Mouse (Mus musculus) neural tube, embryonic 12.5 days (tissue): ENCODE measurements around the gene Slc1a2. TPM values are rescaled to one million over a fixed set of nuclear protein-coding genes. Genes with fewer than 3 reads are reported as not detected.
A peak's percentile ranks its signal among the peaks of the same experiment; 100 is the strongest.

ENCODE experiments used
- ATAC-seq: fragments of 200-750 bp; cut with Nextera tagmentation; 2 replicates; pipeline ENCODE4 v1.8.0; 2017; ENCODE audit warnings: low read depth, mild to moderate bottlenecking, moderate TSS enrichment, moderate library complexity; ENCODE audit not compliant: low FRiP score
- H3K27ac ChIP-seq: fragments of 300-500 bp; sonication (generic); 2 replicates; pipeline ENCODE4 v1.5.1; 2016
- H3K27me3 ChIP-seq: fragments of 300-500 bp; sonication (generic); replicated peaks from 2 replicates; pipeline ENCODE4 v1.6.1; 2016; ENCODE audit warnings: mild to moderate bottlenecking
- H3K36me3 ChIP-seq: fragments of 300-500 bp; sonication (generic); 2 replicates; pipeline ENCODE4 v1.6.1; 2016; ENCODE audit warnings: mild to moderate bottlenecking
- H3K4me1 ChIP-seq: fragments of 300-500 bp; sonication (generic); 2 replicates; pipeline ENCODE4 v1.6.1; 2016
- H3K4me2 ChIP-seq: fragments of 300-500 bp; sonication (generic); replicated peaks from 2 replicates; pipeline ENCODE4 v1.6.1; 2016; ENCODE audit warnings: mild to moderate bottlenecking
- H3K4me3 ChIP-seq: fragments of 300-500 bp; sonication (generic); 2 replicates; pipeline ENCODE4 v1.5.1; 2016
- H3K9ac ChIP-seq: fragments of 300-500 bp; sonication (generic); 2 replicates; pipeline ENCODE4 v1.6.1; 2016; ENCODE audit warnings: mild to moderate bottlenecking
- H3K9me3 ChIP-seq: fragments of 300-500 bp; sonication (generic); 2 replicates; pipeline ENCODE4 v1.6.1; 2016; ENCODE audit warnings: mild to moderate bottlenecking
- WGBS: fragments of 180-500 bp; shearing (Covaris S2); methylation state at CpG from one replicate; pipeline ENCODE4 v1.1.7; 2016; 5-methylcytosine and 5-hydroxymethylcytosine counted together
- polyA plus RNA-seq: library from polyadenylated mRNA; unstranded; fragments of >200 nt; fragmentation: Nextera tagmentation; extraction: Ambion mirVana; gene quantifications from 2 replicates; pipeline ENCODE4 v1.2.1, GENCODE M21; 2016

Slc1a2 gene
- 16.2 and 16.6 TPM in 2 replicates for polyA plus RNA-seq

DNA sequence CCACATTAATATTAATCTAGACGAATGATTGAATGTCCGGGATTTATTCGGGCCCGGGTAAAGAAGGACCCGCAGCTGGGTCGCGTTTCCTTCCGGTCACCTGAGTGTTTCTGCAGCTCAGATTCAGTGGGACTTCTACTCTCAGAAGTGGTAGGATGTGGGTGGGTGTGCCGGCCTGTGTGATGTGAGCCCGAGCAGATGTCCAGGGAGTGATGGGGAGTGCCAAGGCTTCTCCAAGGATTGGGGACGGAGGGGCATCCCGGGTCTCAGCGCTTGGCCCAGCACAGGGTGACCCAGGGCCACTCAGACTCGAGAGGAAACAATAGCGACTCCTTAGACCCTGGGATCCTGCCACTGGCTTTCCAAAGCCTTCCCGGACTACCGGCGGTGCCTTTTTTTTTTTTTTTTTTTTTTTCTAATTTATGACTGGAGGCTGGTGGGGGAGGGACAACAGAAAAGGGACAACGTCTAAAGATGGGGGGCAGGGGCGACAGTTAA is at the start of gene Slc1a2:
TSS of gene Slc1a2 (plus strand) at position 497 of the 498 bp plus-strand sequence.
- no peaks in the 10 kb centered on the region for H3K36me3 ChIP-seq
- no peaks in the 10 kb centered on the region; the same call in 1 of the 2 replicates for H3K27me3 ChIP-seq
- ATAC-seq = peak; percentile 43
- H3K4me1 ChIP-seq = peaks cover 41% of the 10 kb centered on the region
- WGBS = under 1% methylated on average over 19 of the region's 20 CpGs
- no peaks in the 10 kb centered on the region for H3K9me3 ChIP-seq
- H3K9ac ChIP-seq = peak within 1 kb of the TSS; percentile 81
- peak within 1 kb of the TSS; percentile 78 for H3K4me3 ChIP-seq
- peak within 1 kb of the TSS; percentile 73 for H3K4me2 ChIP-seq
- peak within 1 kb of the TSS; percentile 93 for H3K27ac ChIP-seq

DNA sequence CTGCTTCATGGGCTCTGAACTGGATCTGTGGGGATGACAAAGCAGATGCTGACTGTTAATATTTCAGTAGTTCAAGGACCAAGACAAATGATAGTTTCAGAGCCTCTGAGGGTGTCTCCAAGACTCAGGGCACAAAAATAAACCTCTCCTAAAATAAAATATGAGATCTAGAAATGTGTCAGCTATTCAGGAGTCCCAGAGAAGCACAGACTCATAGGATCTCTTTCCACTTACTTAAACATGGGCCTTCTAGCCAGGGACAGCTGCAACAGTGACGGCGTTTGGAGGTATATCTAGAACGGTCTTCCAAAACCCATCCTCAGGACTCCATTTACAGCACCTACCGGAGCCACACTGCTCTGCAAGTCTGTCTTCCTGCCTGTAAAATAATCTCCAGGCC is 48.0 kb upstream of the Slc1a2 start:
- no peak overlapping the region for H3K4me2 ChIP-seq
- 93% methylated on average over 4 of the region's 4 CpGs for WGBS

GRCm38 (mm10) chr2:102616637-102617036 is 41.8 kb upstream of the Slc1a2 start:
- no peak for ATAC-seq
- no peak overlapping the region for H3K27ac ChIP-seq
- H3K4me1 ChIP-seq = no peaks in the 10 kb centered on the region; the same call in 1 of the 2 replicates
- no peak overlapping the region for H3K4me3 ChIP-seq
- no peaks in the 10 kb centered on the region for H3K9me3 ChIP-seq
- H3K9ac ChIP-seq = no peak overlapping the region
- WGBS = 85% methylated on average over 2 of the region's 2 CpGs
- no peaks in the 10 kb centered on the region for H3K27me3 ChIP-seq
- H3K36me3 ChIP-seq = no peaks in the 10 kb centered on the region
- H3K4me2 ChIP-seq = no peak overlapping the region

More for the DNA sequence above, 48.0 kb upstream of the Slc1a2 start:
- ATAC-seq = no peak
- Histone ChIP-seq H3K4me1 (no peaks in the 10 kb centered on the region), H3K4me3 (no peak overlapping the region), H3K27ac (no peak overlapping the region), H3K36me3 (no peaks in the 10 kb centered on the region), H3K27me3 (no peaks in the 10 kb centered on the region), H3K9ac (no peak overlapping the region), H3K9me3 (no peaks in the 10 kb centered on the region)

DNA sequence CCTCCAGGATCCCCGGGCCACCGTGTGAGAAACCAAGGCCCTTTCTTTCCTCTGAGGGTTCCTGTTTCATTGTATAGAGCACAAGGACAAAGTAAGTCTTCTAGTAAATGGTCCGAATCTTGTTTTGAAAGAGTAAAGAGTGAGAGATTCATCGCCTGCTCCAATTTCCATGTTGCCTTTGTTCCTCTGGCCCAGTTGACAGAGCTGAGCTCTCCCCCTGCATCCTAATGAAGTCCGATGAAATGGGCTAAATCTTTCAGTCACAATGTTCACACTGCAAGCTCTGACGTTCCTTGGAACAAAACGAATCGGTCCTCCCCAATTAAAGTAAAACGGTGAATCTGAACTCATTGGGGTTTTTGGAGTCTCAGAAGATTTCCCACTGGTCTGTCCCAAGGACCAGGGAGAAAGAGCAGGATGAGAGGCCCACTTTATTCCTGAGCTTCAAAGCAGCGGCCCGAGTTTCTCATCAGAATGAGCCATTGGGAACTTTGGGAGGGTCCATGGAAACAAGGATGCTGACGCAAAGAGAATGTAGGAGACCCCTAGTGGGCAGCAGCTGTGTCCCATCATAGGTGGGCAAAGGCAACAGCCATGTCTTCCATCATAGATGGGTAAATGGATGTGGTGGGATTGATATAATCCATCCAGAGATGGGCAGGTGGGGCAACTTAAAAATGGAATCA is 37.6 kb upstream of the Slc1a2 start:
- H3K36me3 ChIP-seq = no peaks in the 10 kb centered on the region
- H3K27me3 ChIP-seq = no peaks in the 10 kb centered on the region
- no peaks in the 10 kb centered on the region; the same call in 1 of the 2 replicates for H3K4me1 ChIP-seq
- H3K9ac ChIP-seq = no peak overlapping the region
- H3K27ac ChIP-seq = no peak overlapping the region
- no peak overlapping the region for H3K4me3 ChIP-seq
- no peak overlapping the region for H3K4me2 ChIP-seq
- no peaks in the 10 kb centered on the region for H3K9me3 ChIP-seq
- WGBS = 48% methylated on average over 12 of the region's 12 CpGs
- no peak for ATAC-seq

- 82% methylated on average over 5 of the region's 5 CpGs for WGBS
- Histone ChIP-seq H3K9ac (no peak overlapping the region), H3K36me3 (no peaks in the 10 kb centered on the region), H3K27ac (no peak overlapping the region), H3K4me1 (no peaks in the 10 kb centered on the region; the same call in 1 of the 2 replicates), H3K4me2 (no peak overlapping the region), H3K9me3 (no peaks in the 10 kb centered on the region), H3K4me3 (no peak overlapping the region), H3K27me3 (no peaks in the 10 kb centered on the region)
- no peak for ATAC-seq
Measured at GRCm38 (mm10) chr2:102622176-102622575, 36.3 kb upstream of the Slc1a2 start.

- no peak for ATAC-seq
- Histone ChIP-seq H3K4me3 (no peak overlapping the region), H3K27me3 (no peaks in the 10 kb centered on the region), H3K4me1 (no peaks in the 10 kb centered on the region; the same call in 1 of the 2 replicates), H3K4me2 (no peak overlapping the region), H3K9me3 (no peaks in the 10 kb centered on the region), H3K36me3 (no peaks in the 10 kb centered on the region), H3K9ac (no peak overlapping the region), H3K27ac (no peak overlapping the region)
Measured at GRCm38 (mm10) chr2:102622943-102623342, 35.5 kb upstream of the Slc1a2 start.

DNA sequence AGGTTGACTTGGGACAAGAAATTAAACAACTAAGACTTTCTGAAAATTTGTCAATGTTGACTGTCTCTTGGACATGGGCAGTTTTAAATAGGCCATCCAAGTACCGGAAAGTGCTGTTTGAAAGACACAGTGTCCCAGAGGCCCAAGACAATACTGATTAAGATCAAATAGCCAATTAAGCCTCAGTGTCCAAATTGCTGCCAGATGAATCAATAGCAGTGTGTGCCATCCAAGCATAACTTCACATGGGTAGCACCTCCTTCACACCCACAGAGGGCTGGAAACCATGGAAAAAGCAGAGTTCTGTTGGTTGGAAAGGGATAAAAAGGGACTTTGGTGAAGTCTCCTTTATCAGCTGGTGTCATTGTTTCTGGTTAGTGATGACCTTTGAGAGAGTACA is 33.9 kb upstream of the Slc1a2 start:
- Histone ChIP-seq H3K27ac (no peak overlapping the region), H3K9ac (no peak overlapping the region), H3K4me1 (no peaks in the 10 kb centered on the region; the same call in 1 of the 2 replicates), H3K4me3 (no peak overlapping the region), H3K4me2 (no peak overlapping the region), H3K9me3 (no peaks in the 10 kb centered on the region), H3K36me3 (no peaks in the 10 kb centered on the region), H3K27me3 (no peaks in the 10 kb centered on the region)
- no peak for ATAC-seq
- 89% methylated on average over 1 of the region's 1 CpGs for WGBS

DNA sequence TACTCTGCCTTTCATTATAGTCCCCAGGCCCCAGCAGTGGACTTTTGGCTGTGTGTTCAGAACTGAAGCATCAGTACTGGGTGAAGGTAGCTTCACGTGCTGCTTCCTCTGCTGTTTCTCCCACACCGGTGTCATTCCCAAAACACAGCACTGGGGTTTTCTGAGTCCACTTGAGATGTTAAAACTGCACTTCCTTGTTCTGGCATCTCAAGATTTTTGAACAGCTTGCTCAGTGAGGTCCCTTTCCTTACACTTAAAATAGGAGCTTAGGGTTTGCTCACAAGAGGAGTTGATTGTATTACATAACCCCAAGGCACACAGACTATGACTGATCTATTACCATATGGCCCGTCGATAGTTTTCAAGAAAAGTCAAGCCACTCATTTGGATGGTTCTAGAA is 26.1 kb upstream of the Slc1a2 start:
- Histone ChIP-seq H3K4me3 (no peak overlapping the region), H3K9ac (no peak overlapping the region), H3K27ac (no peak overlapping the region), H3K27me3 (no peaks in the 10 kb centered on the region), H3K4me2 (no peak overlapping the region), H3K4me1 (no peaks in the 10 kb centered on the region), H3K9me3 (no peaks in the 10 kb centered on the region), H3K36me3 (no peaks in the 10 kb centered on the region)
- ATAC-seq = no peak
- WGBS = 88% methylated on average over 4 of the region's 4 CpGs

GRCm38 (mm10) chr2:102634010-102634409 is 24.4 kb upstream of the Slc1a2 start:
- H3K4me3 ChIP-seq = no peak overlapping the region
- WGBS = 85% methylated on average over 1 of the region's 1 CpGs
- no peaks in the 10 kb centered on the region for H3K27me3 ChIP-seq
- H3K4me2 ChIP-seq = no peak overlapping the region
- H3K27ac ChIP-seq = no peak overlapping the region
- no peak for ATAC-seq
- H3K36me3 ChIP-seq = no peaks in the 10 kb centered on the region
- H3K9ac ChIP-seq = no peak overlapping the region
- no peaks in the 10 kb centered on the region for H3K4me1 ChIP-seq
- no peaks in the 10 kb centered on the region for H3K9me3 ChIP-seq

GRCm38 (mm10) chr2:102635523-102636060 is 22.9 kb upstream of the Slc1a2 start:
- H3K4me3 ChIP-seq = no peak overlapping the region
- no peaks in the 10 kb centered on the region for H3K4me1 ChIP-seq
- H3K9ac ChIP-seq = no peak overlapping the region
- WGBS = 70% methylated on average over 3 of the region's 3 CpGs
- H3K36me3 ChIP-seq = no peaks in the 10 kb centered on the region
- no peak for ATAC-seq
- no peaks in the 10 kb centered on the region for H3K9me3 ChIP-seq
- no peaks in the 10 kb centered on the region for H3K27me3 ChIP-seq
- no peak overlapping the region for H3K4me2 ChIP-seq
- H3K27ac ChIP-seq = no peak overlapping the region

DNA sequence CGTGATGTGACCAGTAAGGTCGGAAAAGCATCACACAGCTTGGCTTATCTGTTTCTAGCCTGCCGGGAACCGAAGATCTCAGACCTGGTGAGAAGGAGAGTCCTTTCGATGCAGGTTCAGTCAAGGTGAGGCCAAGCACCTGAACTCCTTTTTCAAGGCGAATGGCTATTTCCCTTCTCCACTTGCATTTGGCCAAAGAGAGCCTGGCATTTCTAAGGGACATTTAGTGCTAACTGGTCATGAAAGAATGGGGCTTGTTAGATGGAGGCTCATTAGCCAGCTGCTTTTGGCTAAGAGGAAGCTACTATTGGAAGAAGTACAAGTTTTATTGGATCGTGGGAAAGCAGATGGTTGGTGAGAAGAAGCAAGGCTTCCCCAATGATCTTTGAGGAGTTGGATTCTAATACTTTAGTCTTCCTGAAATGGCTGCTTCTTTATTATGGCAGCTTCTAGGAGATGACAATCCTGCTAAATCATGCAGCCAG is 22.3 kb upstream of the Slc1a2 start:
- Histone ChIP-seq H3K36me3 (no peaks in the 10 kb centered on the region), H3K4me3 (no peak overlapping the region), H3K9ac (no peak overlapping the region), H3K27ac (no peak overlapping the region), H3K4me1 (no peaks in the 10 kb centered on the region), H3K4me2 (no peak overlapping the region), H3K9me3 (no peaks in the 10 kb centered on the region), H3K27me3 (no peaks in the 10 kb centered on the region)
- ATAC-seq = no peak
- WGBS = 91% methylated on average over 7 of the region's 7 CpGs

DNA sequence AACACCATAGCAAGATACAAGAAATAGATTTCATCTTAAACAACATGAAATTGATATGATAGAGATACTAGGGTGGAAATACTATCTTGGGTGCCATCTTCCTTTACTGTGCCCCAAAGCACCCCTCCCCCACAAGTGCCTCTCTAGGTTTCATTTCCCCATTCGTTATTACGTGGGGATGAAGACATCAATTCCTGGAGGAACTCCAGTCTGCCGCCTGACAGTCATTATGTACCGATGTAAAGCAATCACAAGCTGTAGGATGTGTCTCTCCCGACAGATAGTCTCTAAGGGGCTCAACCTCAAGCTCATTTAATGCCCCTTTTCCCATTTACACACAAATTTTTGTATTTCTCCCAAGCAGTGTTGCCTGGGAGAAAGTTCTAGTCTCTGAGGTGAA is 20.3 kb upstream of the Slc1a2 start:
- Histone ChIP-seq H3K36me3 (no peaks in the 10 kb centered on the region), H3K4me2 (no peak overlapping the region), H3K27ac (no peak overlapping the region), H3K4me3 (no peak overlapping the region), H3K27me3 (no peaks in the 10 kb centered on the region), H3K4me1 (no peaks in the 10 kb centered on the region), H3K9me3 (no peaks in the 10 kb centered on the region), H3K9ac (no peak overlapping the region)
- ATAC-seq = no peak
- WGBS = 48% methylated on average over 5 of the region's 5 CpGs
